Comparison of ENCODE assay signal across 8 mouse cellular contexts in genomic region chr2:71673087-71673920, GRCm38 (mm10).
DNase-seq lines count a peak whose midpoint lies in the region; ATAC-seq and TF ChIP-seq lines count a peak whose summit lies in the region.

No protein-coding gene starts in this region.

- peak; percentile 56 for DNase-seq in adrenal gland, postnatal 25 days
- no peak for DNase-seq in forebrain, postnatal 0 days
- DNase-seq in liver, embryonic 11.5 days (ENCODE audit: low spot score) = no peak
- DNase-seq in spleen, postnatal 4 days (ENCODE audit: low spot score in 2 of 2) = no peak
- no peak for DNase-seq in T-cell, adult 2 months (ENCODE audit: low spot score)
- DNase-seq in spleen, adult 18-20 months = no peak

- no peak overlapping the region for H3K27ac ChIP-seq in forebrain, postnatal 0 days (ENCODE audit: low read depth, low read length)
- no peak overlapping the region; the same call in 1 of the 2 replicates for H3K27ac ChIP-seq in hindbrain, embryonic 16.5 days (ENCODE audit: low read depth, low read length)
- H3K27ac ChIP-seq in liver, embryonic 11.5 days (ENCODE audit: low read depth, low read length) = no peak overlapping the region
- H3K27ac ChIP-seq in stomach, embryonic 16.5 days (ENCODE audit: low read length) = 0 out of 2 replicates have a peak overlapping the region, but pooled peaks have one; percentile 56

- no peaks in the 10 kb centered on the region for H3K27me3 ChIP-seq in forebrain, postnatal 0 days (ENCODE audit: insufficient read depth, low read length)
- H3K27me3 ChIP-seq in hindbrain, embryonic 16.5 days (replicated peaks; ENCODE audit: control insufficient read depth, insufficient read depth, low read length) = no peaks in the 10 kb centered on the region
- H3K27me3 ChIP-seq in liver, embryonic 11.5 days (replicated peaks; ENCODE audit: control insufficient read depth, insufficient read depth, low read length) = no peaks in the 10 kb centered on the region
- no peaks in the 10 kb centered on the region for H3K27me3 ChIP-seq in stomach, embryonic 16.5 days (ENCODE audit: control insufficient read depth, insufficient read depth, low read length)

- ATAC-seq in forebrain, postnatal 0 days = peak; percentile 16; the same call in 1 of the 2 replicates
- ATAC-seq in hindbrain, embryonic 16.5 days = peak; percentile 54; the same call in 1 of the 2 replicates
- ATAC-seq in liver, embryonic 11.5 days (replicated peaks; ENCODE audit: low FRiP score) = peak; percentile 36; the same call in 1 of the 2 replicates
- peak; percentile 81 for ATAC-seq in stomach, embryonic 16.5 days (ENCODE audit: insufficient read depth, low FRiP score)

- H3K4me3 ChIP-seq in forebrain, postnatal 0 days (ENCODE audit: low read depth, low read length) = no peak overlapping the region
- no peak overlapping the region for H3K4me3 ChIP-seq in hindbrain, embryonic 16.5 days (ENCODE audit: low read length)
- no peak overlapping the region for H3K4me3 ChIP-seq in liver, embryonic 11.5 days (ENCODE audit: low read depth, low read length)
- no peak overlapping the region for H3K4me3 ChIP-seq in stomach, embryonic 16.5 days (replicated peaks; ENCODE audit: low read length)

- H3K4me1 ChIP-seq in forebrain, postnatal 0 days (ENCODE audit: insufficient read depth) = no peaks in the 10 kb centered on the region
- H3K4me1 ChIP-seq in hindbrain, embryonic 16.5 days (ENCODE audit: control insufficient read depth, insufficient read depth, low read depth, low read length) = no peaks in the 10 kb centered on the region
- peaks cover 3% of the 10 kb centered on the region for H3K4me1 ChIP-seq in liver, embryonic 11.5 days (replicated peaks; ENCODE audit: control insufficient read depth, insufficient read depth, low read length)
- H3K4me1 ChIP-seq in stomach, embryonic 16.5 days (ENCODE audit: control insufficient read depth, insufficient read depth, low read length) = 0 out of 2 replicates have a peak, but pooled peaks cover 4% of the 10 kb centered on the region

- H3K36me3 ChIP-seq in forebrain, postnatal 0 days (ENCODE audit: insufficient read depth) = no peaks in the 10 kb centered on the region
- no peaks in the 10 kb centered on the region for H3K36me3 ChIP-seq in hindbrain, embryonic 16.5 days (ENCODE audit: control insufficient read depth, insufficient read depth, low read length)
- no peaks in the 10 kb centered on the region for H3K36me3 ChIP-seq in liver, embryonic 11.5 days (ENCODE audit: control insufficient read depth, insufficient read depth, low read length)
- H3K36me3 ChIP-seq in stomach, embryonic 16.5 days (ENCODE audit: control insufficient read depth, insufficient read depth, low read length) = no peaks in the 10 kb centered on the region

- TF ChIP-seq CTCF in forebrain, postnatal 0 days (IDR thresholded peaks at IDR 0.05; ENCODE audit: low read depth) = no peak

- WGBS in forebrain, postnatal 0 days = 77% methylated on average over 18 of the region's 18 CpGs
- WGBS in hindbrain, embryonic 16.5 days = 78% methylated on average over 18 of the region's 18 CpGs
- 75% methylated on average over 18 of the region's 18 CpGs for WGBS in liver, embryonic 11.5 days
- 60% methylated on average over 18 of the region's 18 CpGs for WGBS in stomach, embryonic 16.5 days

- H3K9ac ChIP-seq in forebrain, postnatal 0 days = no peak overlapping the region
- no peak overlapping the region for H3K9ac ChIP-seq in hindbrain, embryonic 16.5 days (ENCODE audit: low read depth, low read length)
- no peak overlapping the region for H3K9ac ChIP-seq in liver, embryonic 11.5 days (ENCODE audit: low read depth, low read length)
- no peak overlapping the region for H3K9ac ChIP-seq in stomach, embryonic 16.5 days (ENCODE audit: low read length)

- no peak overlapping the region for H3K4me2 ChIP-seq in forebrain, postnatal 0 days (ENCODE audit: low read depth)
- no peak overlapping the region for H3K4me2 ChIP-seq in hindbrain, embryonic 16.5 days (ENCODE audit: low read length)
- H3K4me2 ChIP-seq in liver, embryonic 11.5 days = no peak overlapping the region
- no peak overlapping the region for H3K4me2 ChIP-seq in stomach, embryonic 16.5 days (ENCODE audit: low read depth, low read length)

- H3K9me3 ChIP-seq in forebrain, postnatal 0 days (ENCODE audit: low read length) = no peaks in the 10 kb centered on the region
- no peaks in the 10 kb centered on the region for H3K9me3 ChIP-seq in hindbrain, embryonic 16.5 days (ENCODE audit: control insufficient read depth, low read length)
- H3K9me3 ChIP-seq in liver, embryonic 11.5 days (ENCODE audit: control insufficient read depth, low read length) = no peaks in the 10 kb centered on the region
- H3K9me3 ChIP-seq in stomach, embryonic 16.5 days (replicated peaks; ENCODE audit: control insufficient read depth, low read length) = no peaks in the 10 kb centered on the region

Comparison
In these comparisons a context has a peak if more than half of its experiments do, and no peak if none do; other contexts are left out.
1. ATAC-seq: peak in every context shown above with its lines; median percentile 81 in stomach, embryonic 16.5 days; 54 in hindbrain, embryonic 16.5 days; 36 in liver, embryonic 11.5 days; 16 in forebrain, postnatal 0 days.